Mouse (Mus musculus) right cerebral cortex, postnatal 36 days (tissue): ENCODE results near the gene Bcor.
A peak's percentile ranks its signal among the peaks of the same experiment; 100 is the strongest.

ENCODE experiments used
- DNase-seq, 2 experiments: peaks; one replicate each; pipeline ENCODE4 v3.0.0; 2022; ENCODE audit warnings: low spot score in 2 of 2, mixed read lengths in 1 of 2

Bcor gene

DNA sequence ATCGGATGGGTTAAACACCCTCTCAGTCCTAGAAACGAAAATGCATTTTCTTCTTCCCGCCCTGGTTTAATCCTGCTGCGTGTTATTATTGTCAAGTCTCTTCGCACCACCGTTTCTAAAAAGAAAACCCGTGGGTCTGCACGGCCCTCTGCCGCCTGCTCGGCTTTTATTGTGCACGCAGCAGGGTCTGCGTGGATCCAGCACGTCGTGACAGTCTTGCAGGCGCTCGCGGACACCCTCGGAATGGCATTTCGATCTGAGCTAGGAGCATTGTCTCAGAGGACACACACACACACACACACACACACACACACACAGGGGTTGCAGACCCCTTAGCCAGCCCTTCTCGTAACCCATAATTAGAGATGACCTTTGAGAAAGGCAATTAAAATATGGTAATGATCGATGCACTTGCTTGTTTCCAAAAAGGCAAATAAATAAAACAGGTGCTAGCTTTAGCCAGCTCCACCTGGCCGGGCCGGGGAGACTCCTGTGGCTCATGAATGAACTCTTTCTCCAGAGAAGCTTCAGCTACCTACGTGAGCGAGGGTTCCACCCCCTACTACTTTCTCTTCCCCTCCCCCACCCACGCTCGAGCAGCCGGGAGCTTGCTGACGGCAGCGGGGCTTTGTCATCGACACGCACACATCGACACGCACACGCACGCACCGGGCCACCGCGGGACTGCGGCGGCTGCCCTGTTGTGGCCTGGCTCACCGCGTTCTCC, 8.7 kb downstream of the Bcor start:
- peak in 1 of 2 experiments; percentile 58 for DNase-seq

GRCm38 (mm10) chrX:12150425-12150824, 9.7 kb downstream of the Bcor start:
- DNase-seq, result no peak

GRCm38 (mm10) chrX:12146263-12146662, 13.9 kb downstream of the Bcor start:
- DNase-seq, result no peak

DNA sequence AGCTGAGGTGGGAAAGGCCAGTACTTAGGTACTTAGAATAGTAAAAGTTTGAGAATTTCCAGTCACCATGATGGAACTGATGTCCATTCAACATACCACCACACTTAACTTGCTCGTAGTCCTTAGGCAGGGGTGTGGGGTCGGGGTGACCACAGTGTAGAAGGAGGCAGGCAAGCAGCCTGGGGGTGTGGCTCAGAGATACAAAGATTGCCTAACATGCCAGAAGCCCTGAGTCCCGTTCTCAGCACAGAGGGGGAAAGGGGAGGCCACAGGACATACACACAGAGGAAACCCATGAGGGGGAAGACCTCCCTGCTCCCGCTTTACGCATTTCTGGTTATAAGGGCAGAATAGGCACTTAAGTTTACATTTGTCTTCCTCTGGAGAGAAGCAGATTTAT, 17.3 kb downstream of the Bcor start:
- no peak for DNase-seq

DNA sequence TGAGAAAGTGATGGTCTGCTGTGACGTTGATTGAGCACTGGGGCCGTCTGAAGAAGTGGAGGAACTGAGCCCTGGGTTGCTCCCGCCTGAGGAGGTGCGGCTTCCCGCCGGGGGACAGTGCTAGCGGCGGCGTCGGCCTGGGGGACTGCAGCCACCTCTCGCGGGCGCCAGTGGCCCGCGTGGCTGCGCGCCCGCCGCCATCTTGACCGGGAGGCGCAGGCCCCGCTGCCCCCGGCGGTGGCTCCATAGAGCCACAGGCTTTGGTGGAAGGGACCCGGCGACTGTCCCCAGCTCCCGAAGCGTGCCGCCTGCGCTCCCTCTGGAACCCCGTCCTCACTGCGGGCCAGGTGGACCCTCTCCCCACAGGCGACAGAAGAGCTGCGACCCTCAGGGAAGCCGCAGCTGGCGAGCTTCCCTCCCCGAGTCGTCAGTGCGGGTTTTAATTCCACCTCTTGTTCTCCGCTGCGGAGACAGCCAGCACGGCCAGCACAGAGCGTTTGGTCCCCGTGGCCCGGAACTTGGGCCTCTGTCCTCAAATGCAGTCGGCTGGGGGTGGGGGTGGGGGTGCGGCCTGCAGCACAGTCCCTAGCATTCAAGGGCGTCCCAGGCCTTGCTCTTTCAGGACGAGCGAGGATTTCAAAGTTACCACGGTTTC, 19.9 kb downstream of the Bcor start:
- DNase-seq, result no peak

- no peak for DNase-seq
Measured at GRCm38 (mm10) chrX:12138266-12138665, 21.9 kb downstream of the Bcor start.

- DNase-seq, result no peak
Measured at GRCm38 (mm10) chrX:12137121-12137521, 23.0 kb downstream of the Bcor start.

DNA sequence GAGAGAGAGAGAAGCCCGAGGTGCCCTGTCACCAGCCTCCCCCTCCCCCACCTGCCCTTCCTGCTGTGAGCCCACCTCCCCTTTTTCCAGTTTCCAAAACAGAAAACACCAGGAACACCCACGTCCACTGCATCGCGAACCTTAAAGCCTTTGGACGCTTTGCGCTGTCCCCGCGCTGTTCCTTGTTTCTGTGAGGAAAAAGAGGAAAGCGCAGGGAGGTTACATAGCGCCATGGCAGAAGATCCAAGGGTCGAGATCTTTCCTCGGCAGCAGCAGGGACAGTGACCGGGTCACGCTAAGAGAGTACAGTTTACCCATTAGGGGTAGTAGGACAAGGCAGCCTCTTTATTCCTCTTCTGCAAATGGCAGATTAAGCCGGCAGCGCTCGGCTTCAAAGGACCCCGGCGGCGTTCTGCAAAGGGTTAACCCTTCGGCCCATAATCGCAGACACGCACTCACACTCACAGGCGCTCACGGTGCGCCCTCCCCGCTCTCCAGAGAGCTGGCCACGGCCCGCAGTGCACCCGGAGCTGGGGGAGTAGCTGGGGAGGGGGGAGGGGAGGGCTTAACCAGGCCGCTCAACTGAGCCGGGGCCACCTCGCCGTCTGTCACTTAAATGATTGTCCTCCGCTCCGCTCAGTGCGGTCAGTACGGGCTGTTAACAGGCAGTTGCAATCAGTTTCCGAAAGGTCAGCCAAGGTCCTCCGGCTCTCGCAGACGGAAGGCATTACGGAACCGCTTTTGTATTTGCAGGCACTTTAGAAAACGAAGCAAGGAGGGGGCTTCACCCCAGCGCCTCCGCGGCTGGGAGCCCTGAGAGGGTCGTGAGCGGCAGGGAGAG, 23.7 kb downstream of the Bcor start:
- no peak for DNase-seq

DNA sequence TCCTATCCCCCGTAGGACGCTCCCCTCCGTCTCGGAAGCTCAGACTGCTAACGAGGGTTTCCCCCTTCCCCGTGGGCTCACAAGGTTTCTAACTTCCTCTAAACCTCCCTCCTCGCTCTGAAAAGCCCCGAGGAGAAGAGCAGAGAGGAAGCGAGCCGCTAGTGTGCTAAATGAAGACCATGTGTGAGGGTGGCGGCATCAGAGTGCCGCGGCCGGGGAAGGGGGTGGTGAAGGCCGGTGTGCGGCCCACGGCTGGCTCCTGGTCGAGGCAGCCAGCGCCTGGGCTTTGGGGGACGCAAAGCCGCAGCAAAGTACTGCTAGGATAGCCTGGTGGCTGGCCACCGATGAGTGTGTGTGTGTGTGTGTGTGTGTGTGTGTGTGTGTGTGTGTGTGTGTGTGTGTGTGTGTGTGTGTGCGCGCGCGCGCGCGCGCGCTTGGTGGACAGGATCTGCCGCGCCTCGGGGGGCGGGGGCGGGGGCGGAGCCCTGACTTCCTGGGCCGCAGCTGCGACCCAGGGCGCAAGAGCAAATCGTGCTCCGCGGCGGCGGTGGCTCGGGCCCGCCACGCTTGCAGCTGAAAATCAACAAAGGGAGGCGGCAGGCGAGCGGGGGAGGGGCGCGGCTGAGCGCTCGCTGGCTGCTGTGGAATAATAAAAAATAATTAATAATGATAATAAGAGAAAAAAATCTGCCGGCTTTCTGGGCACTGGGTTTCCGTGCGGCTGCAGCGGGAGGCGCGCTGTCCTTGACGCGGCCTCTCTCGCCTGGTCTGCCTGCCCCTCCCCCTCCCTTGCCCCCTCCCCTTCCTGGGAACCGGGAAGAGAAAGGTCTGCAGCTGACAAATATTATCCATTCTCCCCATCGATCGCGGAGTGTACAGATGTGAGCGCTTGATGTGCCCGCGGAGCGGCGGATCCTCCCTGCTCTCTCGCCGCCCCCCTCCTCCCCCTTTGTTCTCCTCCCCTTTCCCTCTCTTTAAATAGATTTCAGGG, 24.7 kb downstream of the Bcor start:
- DNase-seq, result no peak

DNA sequence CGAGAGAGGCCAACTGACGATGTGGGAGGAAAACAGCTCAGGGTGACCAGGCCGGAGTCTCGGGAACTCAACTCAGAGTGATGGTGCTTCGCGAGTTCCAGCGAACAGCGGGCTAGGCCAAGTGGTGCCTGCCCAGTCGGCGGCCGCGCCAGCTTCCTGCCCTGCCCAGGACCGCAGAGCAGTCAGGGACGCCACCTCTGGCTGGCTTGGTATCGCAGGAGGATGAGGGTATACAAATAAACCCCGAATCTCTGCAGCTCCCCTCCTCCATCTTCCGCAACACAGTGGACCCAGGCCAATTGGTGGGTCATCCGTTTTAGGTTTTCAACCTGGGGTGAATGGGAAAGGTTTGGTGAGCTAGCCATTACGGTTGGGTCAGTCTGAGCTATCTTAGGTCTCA, 25.6 kb downstream of the Bcor start:
- no peak for DNase-seq

DNA sequence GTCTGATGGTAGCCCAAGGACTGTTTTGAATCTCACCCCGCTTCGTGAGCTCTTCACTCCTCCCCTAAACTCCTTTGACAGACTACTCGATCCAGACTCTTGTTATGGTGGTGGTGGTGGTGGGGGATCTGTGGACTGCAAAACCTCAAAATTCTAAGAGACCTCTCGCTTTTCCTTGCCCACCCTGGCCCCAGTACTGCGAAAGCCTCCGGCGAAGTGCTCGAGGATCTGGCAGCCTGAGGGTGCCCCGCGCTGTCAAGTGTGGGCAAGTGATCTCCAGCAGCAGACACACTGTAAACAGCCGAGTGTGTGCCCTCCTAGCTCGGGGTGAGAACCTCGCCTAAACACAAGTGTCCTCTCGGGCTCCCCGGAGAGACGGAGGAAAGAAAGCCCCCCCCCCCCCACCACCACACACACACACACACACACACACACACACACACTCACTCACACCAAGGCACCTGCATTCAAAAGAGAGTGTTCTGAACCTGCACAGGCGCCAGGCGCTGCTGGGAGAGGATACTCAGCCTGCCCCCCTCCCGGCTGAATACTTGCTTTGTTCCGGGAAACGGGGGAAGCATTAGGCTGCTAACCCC, 26.2 kb downstream of the Bcor start:
- no peak for DNase-seq

DNA sequence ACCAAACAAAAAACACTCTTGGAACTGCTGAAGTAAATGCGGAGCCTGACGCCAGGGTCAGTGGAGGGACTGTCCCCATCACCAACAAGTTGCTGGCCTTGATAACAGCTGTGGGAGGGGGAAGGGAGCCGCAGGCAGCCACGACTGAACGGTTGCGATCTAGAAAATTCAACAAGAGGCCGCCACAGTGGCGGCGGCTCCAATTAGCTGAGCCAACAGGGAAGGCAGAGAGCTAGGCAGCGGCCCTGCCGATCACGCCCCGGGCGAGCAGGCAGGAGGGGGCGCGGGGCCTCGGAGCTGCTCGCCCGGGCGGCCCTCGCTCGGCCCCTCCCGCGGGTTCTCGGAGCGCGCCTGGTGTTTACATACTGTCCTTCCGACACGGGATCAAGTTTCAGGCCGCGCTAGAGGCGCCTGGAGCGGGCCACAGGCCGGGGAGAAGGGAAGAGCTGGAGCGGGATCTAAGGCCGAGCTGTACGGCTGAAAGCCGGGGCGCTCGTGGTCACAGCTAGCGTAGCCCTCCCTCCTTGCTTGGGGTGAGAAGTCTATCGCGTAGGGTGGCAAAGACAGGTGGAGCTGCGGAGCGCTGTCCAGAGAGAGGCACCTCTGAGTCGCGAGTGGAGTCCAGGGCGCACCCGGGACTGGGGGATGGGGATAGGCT, 26.8 kb downstream of the Bcor start:
- DNase-seq, result no peak

DNA sequence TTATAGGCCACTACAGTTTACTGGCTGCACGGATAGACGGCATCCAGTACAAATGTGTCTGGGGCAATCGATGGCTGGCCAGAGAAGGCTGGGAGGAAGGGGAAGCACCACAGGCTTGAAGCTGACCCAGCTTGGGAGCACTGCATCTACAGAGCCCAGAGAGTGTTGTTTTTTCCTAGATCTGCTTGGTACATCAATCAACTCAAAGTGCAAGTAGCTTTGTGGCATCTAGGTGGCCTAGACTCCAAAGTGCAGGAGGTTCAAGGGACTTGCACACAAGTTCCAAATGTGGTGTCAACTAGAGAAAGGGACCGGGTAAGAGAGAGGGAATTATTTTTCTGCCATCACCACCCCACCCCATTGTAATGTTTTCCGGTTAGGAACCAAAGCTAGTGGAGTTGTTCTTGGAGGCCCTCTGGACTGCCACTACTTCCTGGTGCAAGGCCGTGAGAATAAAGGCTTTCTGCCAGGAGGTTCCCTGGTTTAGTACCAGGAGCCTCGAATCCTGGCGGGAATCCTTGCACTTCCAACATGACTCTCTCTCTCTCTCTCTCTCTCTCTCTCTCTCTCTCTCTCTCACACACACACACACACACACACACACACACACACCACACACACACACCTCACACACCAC, 27.5 kb downstream of the Bcor start:
- DNase-seq, result no peak

GRCm38 (mm10) chrX:12129828-12130809, 30.0 kb downstream of the Bcor start:
- DNase-seq, result no peak

DNA sequence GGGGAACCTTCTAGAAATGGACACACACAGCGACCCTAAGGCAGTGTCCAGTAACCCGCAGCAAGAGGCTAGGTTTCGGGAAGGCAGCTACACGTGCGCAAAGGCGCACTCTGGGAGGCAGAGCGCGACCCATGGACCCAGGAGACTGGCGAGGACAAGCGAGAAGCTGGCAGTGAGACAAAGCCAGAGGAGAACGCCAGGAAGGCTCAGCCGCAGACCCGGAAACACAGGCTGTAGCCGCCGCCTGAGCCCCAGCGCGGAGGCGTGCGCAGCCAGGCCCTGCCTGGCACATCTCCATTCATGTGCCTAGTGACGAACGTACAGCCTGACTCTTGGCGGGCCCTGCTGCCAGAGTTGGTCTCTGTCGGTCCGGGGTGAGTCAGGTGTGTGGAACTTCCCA, 30.9 kb downstream of the Bcor start:
- no peak for DNase-seq

DNA sequence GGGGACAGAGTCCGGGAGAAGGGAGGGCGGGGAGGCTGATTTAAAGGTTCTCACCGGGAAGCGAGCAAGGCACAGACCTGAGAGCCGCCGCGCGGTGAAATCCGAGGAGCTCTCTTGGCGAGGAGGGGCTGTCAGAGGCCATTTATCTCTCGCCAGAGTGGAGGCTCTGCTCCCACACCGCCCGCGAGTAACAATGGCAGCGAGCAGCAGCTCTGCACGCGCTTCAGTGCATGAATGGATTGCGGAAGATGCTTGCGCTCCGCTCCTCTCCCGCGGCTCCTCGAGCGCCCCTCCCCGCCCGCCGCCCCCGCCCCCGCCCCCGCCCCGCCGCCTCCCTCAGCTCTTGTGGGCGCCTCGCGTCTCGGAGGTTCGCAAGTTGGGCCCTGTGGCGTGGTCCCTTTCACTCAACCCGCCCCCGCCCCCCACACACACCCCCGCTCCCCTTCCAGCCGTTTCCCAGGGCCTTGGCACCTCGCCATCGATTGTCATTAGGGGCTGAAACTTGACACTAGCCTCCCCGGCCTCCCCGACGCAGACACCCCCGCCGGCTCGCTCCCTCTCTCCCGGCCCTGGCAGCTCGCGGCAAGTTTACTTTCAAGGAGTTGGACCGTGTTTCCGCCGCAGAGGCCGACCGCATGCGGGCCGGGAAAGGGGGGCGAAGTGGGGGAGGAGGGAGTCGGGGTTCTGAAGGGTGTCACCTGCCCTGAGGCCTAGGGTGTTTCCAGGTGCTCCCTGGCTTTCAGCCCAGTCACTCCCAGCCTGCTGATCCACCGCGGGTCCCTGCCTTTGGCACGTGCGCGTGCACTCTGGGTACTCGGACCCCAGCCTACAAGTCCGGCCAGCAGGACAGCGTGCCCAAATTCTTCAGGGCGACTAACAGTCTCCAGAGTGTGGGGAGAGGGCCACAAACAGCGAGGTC, 31.7 kb downstream of the Bcor start:
- no peak for DNase-seq

- DNase-seq, result no peak
Measured at GRCm38 (mm10) chrX:12127799-12128164, 32.4 kb downstream of the Bcor start.
